In the genomic region with DNA sequence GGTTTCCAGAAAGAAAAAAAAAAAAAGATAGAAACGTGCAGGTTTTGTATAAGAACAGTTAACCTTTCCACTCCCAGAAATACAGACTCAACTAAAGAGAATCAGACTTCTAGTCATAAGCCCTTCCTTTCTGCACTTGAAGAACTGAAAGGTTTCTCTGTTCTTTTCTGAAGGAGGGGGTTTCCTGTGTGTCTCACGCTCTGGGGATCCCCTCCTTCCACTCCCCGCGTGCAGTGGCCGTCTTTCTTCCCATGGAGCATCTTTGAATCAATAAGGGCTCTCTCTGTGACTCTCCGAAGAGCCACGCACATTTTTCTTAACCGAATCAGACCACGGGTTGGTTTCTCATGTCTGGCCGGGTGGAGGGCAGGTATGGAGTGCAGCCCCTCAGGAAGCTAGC, we compare ENCODE assay signal across 21 mouse cellular contexts. TPM values are rescaled to one million over a fixed set of nuclear protein-coding genes. Genes with fewer than 3 reads are reported as not detected.
A peak's percentile ranks its signal among the peaks of the same experiment; 100 is the strongest.
DNase-seq lines count a peak whose midpoint lies in the region; ATAC-seq and TF ChIP-seq lines count a peak whose summit lies in the region.
"Had no signal": no experiment of that assay in that cellular context is flagged by ENCODE, and none has a peak within 500 bp of the region (broad histone marks: within the 10 kb centered on the region; RNA-seq: fewer than 3 reads in every experiment).

No protein-coding gene starts in this region.

- peak overlapping the region; percentile 78 for H3K27ac ChIP-seq in CH12.LX (ENCODE audit: insufficient read depth, low read depth)
- H3K27ac ChIP-seq: embryonic facial prominence, embryonic 13.5 days; forebrain, embryonic 13.5 days; heart, embryonic 13.5 days; hindbrain, embryonic 15.5 days had no signal

- peak overlapping the region; percentile 18; the same call in 1 of the 2 replicates for H3K9ac ChIP-seq in CH12.LX (ENCODE audit: insufficient read depth, low read depth)
- H3K9ac ChIP-seq: embryonic facial prominence, embryonic 13.5 days; forebrain, embryonic 13.5 days; forebrain, postnatal 0 days; heart, embryonic 13.5 days; hindbrain, embryonic 15.5 days had no signal

- no peak for TF ChIP-seq CTCF in CH12.LX (conservative IDR thresholded peaks at IDR 0.05 in 1 of 2, IDR thresholded peaks at IDR 0.05 in 1 of 2; ENCODE audit: low read depth in 2 of 2, low read length in 2 of 2)

- peak overlapping the region; percentile 73 for H3K4me2 ChIP-seq in CH12.LX (ENCODE audit: insufficient read depth, low read depth, poor library complexity, severe bottlenecking)
- H3K4me2 ChIP-seq: embryonic facial prominence, embryonic 13.5 days; forebrain, embryonic 13.5 days; heart, embryonic 13.5 days; hindbrain, embryonic 15.5 days had no signal

- H3K4me1 ChIP-seq in CH12.LX (ENCODE audit: control insufficient read depth in 1 of 2, insufficient read depth in 2 of 2), result peaks cover 10 to 36% of the 10 kb centered on the region in 2 experiments
- H3K4me1 ChIP-seq: embryonic facial prominence, embryonic 13.5 days; forebrain, embryonic 13.5 days; hindbrain, embryonic 15.5 days had no signal

- ATAC-seq in cerebellum, adult (ENCODE audit: insufficient number of reproducible peaks, low FRiP score, low TSS enrichment), result no peak
- ATAC-seq: forebrain, embryonic 13.5 days; forebrain, postnatal 0 days had no signal

- no peak; the same call in 1 of the 2 replicates for TF ChIP-seq RAD21 in CH12.LX (IDR thresholded peaks at IDR 0.05; ENCODE audit: low read depth, low read length)

- TF ChIP-seq POLR2A in CH12.LX (IDR thresholded peaks at IDR 0.05; ENCODE audit: low read depth, low read length), result no peak

- H3K4me3 ChIP-seq in CH12.LX (replicated peaks in 1 of 3; ENCODE audit: low read depth in 2 of 3, low read length in 2 of 3, poor library complexity in 1 of 3), result peak overlapping the region in 2 of 3 experiments; percentile 36 to 55
- H3K4me3 ChIP-seq: embryonic facial prominence, embryonic 13.5 days; forebrain, embryonic 13.5 days; heart, embryonic 13.5 days; hindbrain, embryonic 15.5 days had no signal

- no peaks in the 10 kb centered on the region for H3K36me3 ChIP-seq in CH12.LX (replicated peaks in 1 of 2; ENCODE audit: control insufficient read depth in 1 of 2, insufficient read depth in 1 of 2, low read length in 1 of 2)
- H3K36me3 ChIP-seq: embryonic facial prominence, embryonic 13.5 days; G1E; heart, embryonic 13.5 days; hindbrain, embryonic 15.5 days had no signal

- H3K9me3 ChIP-seq in CH12.LX (replicated peaks; ENCODE audit: low read length), result no peaks in the 10 kb centered on the region
- H3K9me3 ChIP-seq: embryonic facial prominence, embryonic 13.5 days; G1E; heart, embryonic 13.5 days; hindbrain, embryonic 15.5 days had no signal

- DNase-seq in thymus, postnatal 14 days, result peak; percentile 41
- DNase-seq in thymus, postnatal 10 days (ENCODE audit: low spot score in 2 of 2), result no peak
- peak; percentile 71 for DNase-seq in CH12.LX (ENCODE audit: extremely low read depth)
- DNase-seq in induced T-regulatory cell, adult 2 months (ENCODE audit: low read depth), result peak; percentile 89
- no peak for DNase-seq in gastrocnemius, adult 8-10 months (ENCODE audit: low spot score in 2 of 2)
- DNase-seq in frontal cortex, postnatal 25 days (ENCODE audit: low spot score in 2 of 2), result no peak
- DNase-seq: adrenal gland, postnatal 14 days; cerebellum, adult 18-20 months; cerebellum, adult 9-11 months; cerebellum, postnatal 36 days; forebrain, postnatal 0 days; gastrocnemius, postnatal 14 days; heart, postnatal 36 days; kidney, adult 11 months had no signal

- peak; percentile 64 for TF ChIP-seq EP300 in CH12.LX (IDR thresholded peaks at IDR 0.05; ENCODE audit: low read length)

- dilution Hi-C loops in CH12.LX (cut with MboI; ENCODE audit: extremely low pct_ligation_motif_present, extremely low pct_unique_long_range_greater_than_20kb, low sequenced_read_pairs), result no loop called here

- H3K79me2 ChIP-seq in CH12.LX (replicated peaks; ENCODE audit: control insufficient read depth, extremely low read depth, insufficient read depth, poor library complexity, severe bottlenecking), result no peaks in the 10 kb centered on the region

- H3K27me3 ChIP-seq in CH12.LX (replicated peaks), result no peaks in the 10 kb centered on the region
- H3K27me3 ChIP-seq: embryonic facial prominence, embryonic 13.5 days; heart, embryonic 13.5 days; hindbrain, embryonic 15.5 days had no signal

- in situ Hi-C loops in CH12.LX (cut with MboI; ENCODE audit: low pct_ligation_motif_present, low pct_unique_long_range_greater_than_20kb, low sequenced_read_pairs), result loop anchor here (25.0 kb wide), 1 partner anchor 109 kb away; the partner anchor contains the start of gene Hbs1l

TF ChIP-seq in CH12.LX, 34 proteins besides CTCF, POLR2A, EP300 and RAD21:
- TF ChIP-seq ELF1 (IDR thresholded peaks at IDR 0.05; ENCODE audit: low read depth, low read length) (0 out of 2 replicates have a peak, but pooled peaks have one; percentile 21), KAT2A (IDR thresholded peaks at IDR 0.05; ENCODE audit: insufficient replicate concordance, low read length) (no peak), ZKSCAN1 (IDR thresholded peaks at IDR 0.05; ENCODE audit: borderline replicate concordance, low read depth, low read length) (no peak), CHD2 (IDR thresholded peaks at IDR 0.05; ENCODE audit: low read length) (no peak), USF2 (conservative IDR thresholded peaks at IDR 0.05; ENCODE audit: low read depth, low read length) (no peak), JUND (conservative IDR thresholded peaks at IDR 0.05; ENCODE audit: low read depth, low read length) (no peak), BHLHE40 (IDR thresholded peaks at IDR 0.05; ENCODE audit: low read depth, low read length) (peak; percentile 91), IRF4 (IDR thresholded peaks at IDR 0.05; ENCODE audit: low read depth, low read length) (peak; percentile 59; the same call in 1 of the 2 replicates), UBTF (IDR thresholded peaks at IDR 0.05; ENCODE audit: low read depth, low read length) (no peak), MYC (IDR thresholded peaks at IDR 0.05; ENCODE audit: low read depth, low read length) (peak; percentile 64; the same call in 1 of the 2 replicates), ZNF384 (IDR thresholded peaks at IDR 0.05; ENCODE audit: low read depth, low read length) (peak; percentile 66), ETS1 (conservative IDR thresholded peaks at IDR 0.05; ENCODE audit: low read depth, low read length) (peak; percentile 63; the same call in 1 of the 2 replicates), JUN (IDR thresholded peaks at IDR 0.05; ENCODE audit: insufficient read depth, low read depth, low read length) (no peak), PAX5 (IDR thresholded peaks at IDR 0.05; ENCODE audit: low read length) (no peak), TCF12 (IDR thresholded peaks at IDR 0.05; ENCODE audit: low read depth, low read length) (no peak), SMC3 (IDR thresholded peaks at IDR 0.05; ENCODE audit: low read depth, low read length) (no peak), GABPA (IDR thresholded peaks at IDR 0.05; ENCODE audit: insufficient replicate concordance, low read depth, low read length) (no peak), MAX (IDR thresholded peaks at IDR 0.05; ENCODE audit: low read length) (peak; percentile 49), POLR2AphosphoS2 (IDR thresholded peaks at IDR 0.05; ENCODE audit: low read depth, low read length) (no peak), NRF1 (IDR thresholded peaks at IDR 0.05; ENCODE audit: low read depth, low read length) (no peak), SIN3A (IDR thresholded peaks at IDR 0.05; ENCODE audit: low read length) (0 out of 2 replicates have a peak, but pooled peaks have one; percentile 23), E2F4 (IDR thresholded peaks at IDR 0.05; ENCODE audit: insufficient replicate concordance, low read depth, low read length) (0 out of 2 replicates have a peak, but pooled peaks have one; percentile 32), NELFE (IDR thresholded peaks at IDR 0.05; ENCODE audit: low read depth, low read length) (no peak; the same call in 1 of the 2 replicates), RCOR1 (conservative IDR thresholded peaks at IDR 0.05; ENCODE audit: low read depth, low read length) (no peak), MXI1 (IDR thresholded peaks at IDR 0.05; ENCODE audit: low read depth, low read length) (no peak; the same call in 1 of the 2 replicates), USF1 (IDR thresholded peaks at IDR 0.05; ENCODE audit: low read depth, low read length) (no peak), MAFK (IDR thresholded peaks at IDR 0.05; ENCODE audit: insufficient replicate concordance, low read length) (no peak), MEF2A (IDR thresholded peaks at IDR 0.05; ENCODE audit: borderline replicate concordance, low read depth, low read length) (peak; percentile 28; the same call in 1 of the 2 replicates), CHD1 (IDR thresholded peaks at IDR 0.05; ENCODE audit: low read depth, low read length) (no peak), TBP (conservative IDR thresholded peaks at IDR 0.05; ENCODE audit: low read depth, low read length) (peak; percentile 20; the same call in 1 of the 2 replicates), HCFC1 (IDR thresholded peaks at IDR 0.05; ENCODE audit: low read depth, low read length) (no peak), MAZ (IDR thresholded peaks at IDR 0.05; ENCODE audit: low read depth, low read length) (peak; percentile 58; the same call in 1 of the 2 replicates), ZMIZ1 (IDR thresholded peaks at IDR 0.05; ENCODE audit: low read depth, low read length) (no peak), ZC3H11A (IDR thresholded peaks at IDR 0.05; ENCODE audit: low read depth, low read length) (no peak)

RNA-seq across cellular contexts. Expression of gene Myb, which starts 17.5 kb away (rescaled TPM):
- 11.1 and 16.5 TPM in 2 replicates for total RNA-seq in CH12.LX (2012; rRNA removed)
- total RNA-seq in CH12.LX (2014; rRNA removed), result 19.1 and 21.1 TPM in 2 replicates
- 18.5 and 24.0 TPM in 2 replicates for polyA plus RNA-seq in CH12.LX (2012; ENCODE audit: insufficient read length, low read depth)
- under 1 TPM in 1 of 4 experiments, not detected in 3; 0.19 TPM for total RNA-seq in gastrocnemius, adult 8-10 months (2022)
- total RNA-seq: adrenal gland, adult 18-20 months; heart, postnatal 36 days had no signal

Comparison
In these comparisons a context has a peak if more than half of its experiments do, and no peak if none do; other contexts are left out.
1. DNase-seq: peak in thymus, postnatal 14 days (single experiment), CH12.LX (single experiment) and induced T-regulatory cell, adult 2 months (single experiment); none in thymus, postnatal 10 days (0 of 2), gastrocnemius, adult 8-10 months (0 of 2) and frontal cortex, postnatal 25 days (0 of 2).
2. RNA of gene Myb, which starts 17.5 kb away (total RNA-seq): 11.1 to 21.1 TPM in CH12.LX; 0.19 TPM in gastrocnemius, adult 8-10 months; every median in the first group is over 10 times any median in the second.